Mouse (Mus musculus) G1E (cell line): Measurements from ENCODE around the gene Mllt6.

Source experiments
- CTCF ChIP-seq: IDR thresholded peaks from 2 replicates; pipeline ENCODE4 v1.5.1; 2012; ENCODE audit warnings: low read depth, low read length, inconsistent platforms, mixed read lengths
- GATA1 ChIP-seq: IDR thresholded peaks from 2 replicates; pipeline ENCODE4 v1.6.1; 2012; ENCODE audit warnings: borderline replicate concordance, low read length, inconsistent platforms, mixed read lengths
- GATA2 ChIP-seq: IDR thresholded peaks from 2 replicates; pipeline ENCODE4 v1.6.1; 2012; ENCODE audit warnings: low read depth, low read length, inconsistent platforms, borderline replicate concordance
- POLR2AphosphoS5 ChIP-seq: IDR thresholded peaks from 2 replicates; pipeline ENCODE4 v1.6.1; 2012; ENCODE audit warnings: low read depth, low read length, inconsistent platforms; ENCODE audit not compliant: insufficient replicate concordance
- TAL1 ChIP-seq: conservative IDR thresholded peaks from 2 replicates; pipeline ENCODE4 v1.6.1; 2012; ENCODE audit warnings: low read depth, low read length, inconsistent platforms, mixed read lengths

DNA sequence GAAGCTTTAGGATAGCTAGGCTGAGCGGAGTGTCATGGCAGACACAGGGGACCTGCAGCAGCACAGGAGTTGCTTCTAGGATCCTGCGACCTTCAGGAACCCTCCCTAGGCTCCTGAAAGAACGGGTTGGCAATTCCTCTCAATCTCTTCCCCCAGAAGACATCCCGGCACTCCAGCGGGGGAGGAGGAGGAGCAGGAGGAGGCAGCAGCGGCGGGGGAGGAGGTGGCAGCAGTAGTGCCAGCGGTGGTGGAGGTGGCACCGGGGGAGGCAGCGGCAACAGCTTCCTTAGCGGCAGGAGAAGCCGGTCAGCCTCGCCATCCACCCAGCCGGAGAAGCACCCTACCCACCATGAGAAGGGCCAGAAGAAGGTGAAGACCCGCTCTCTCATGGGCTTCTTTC, 6.1 kb downstream of the Mllt6 start:
- TF ChIP-seq TAL1: no peak
- no peak for TF ChIP-seq CTCF
- no peak for TF ChIP-seq GATA1
- TF ChIP-seq POLR2AphosphoS5: no peak
- no peak for TF ChIP-seq GATA2
